Mouse (Mus musculus) kidney, postnatal 25 days (tissue): Measurements from ENCODE around the gene Myog.
"Not testable (repeated sequence)": the region's sequence is repeated elsewhere in the genome, so short reads cannot be mapped to it uniquely, and the experiment has no call there.

Experiments used
- DNase-seq, 2 experiments: peaks; one replicate each; pipeline ENCODE4 v3.0.0; 2021; ENCODE audit warnings: mixed read lengths in 2 of 2

Myog gene

GRCm38 (mm10) chr1:134289598-134290099 is at the start of gene Myog:
Gene Myog (plus strand): TSS chr1:134289989.
- DNase-seq, result no peak

GRCm38 (mm10) chr1:134240701-134241100 is 49.1 kb upstream of the Myog start:
- DNase-seq, result no peak

- DNase-seq, result no peak
Measured at GRCm38 (mm10) chr1:134241298-134241697, 48.5 kb upstream of the Myog start.

- no peak for DNase-seq
Measured at GRCm38 (mm10) chr1:134242286-134242685, 47.5 kb upstream of the Myog start.

DNA sequence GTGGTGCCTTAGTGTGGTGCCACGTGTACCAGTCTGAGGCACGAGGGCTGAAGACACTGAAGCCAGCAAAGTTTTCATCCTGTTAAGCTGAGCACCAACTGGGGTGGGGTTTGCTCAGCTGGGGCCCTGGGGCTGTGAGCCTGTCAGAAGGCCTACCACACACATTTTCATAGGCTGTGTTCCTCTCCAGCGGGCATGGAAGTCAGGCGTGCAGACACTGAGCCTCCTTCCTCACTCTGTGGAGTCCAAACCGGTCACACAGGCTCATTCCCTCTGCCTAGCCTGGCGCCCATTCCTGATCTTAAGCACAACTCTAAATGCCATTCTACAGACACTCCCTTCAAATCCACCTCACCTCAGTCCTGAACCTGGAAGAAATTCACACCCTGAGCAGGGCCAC is 46.3 kb upstream of the Myog start:
- peak in 1 of 2 experiments; percentile 56 for DNase-seq

DNA sequence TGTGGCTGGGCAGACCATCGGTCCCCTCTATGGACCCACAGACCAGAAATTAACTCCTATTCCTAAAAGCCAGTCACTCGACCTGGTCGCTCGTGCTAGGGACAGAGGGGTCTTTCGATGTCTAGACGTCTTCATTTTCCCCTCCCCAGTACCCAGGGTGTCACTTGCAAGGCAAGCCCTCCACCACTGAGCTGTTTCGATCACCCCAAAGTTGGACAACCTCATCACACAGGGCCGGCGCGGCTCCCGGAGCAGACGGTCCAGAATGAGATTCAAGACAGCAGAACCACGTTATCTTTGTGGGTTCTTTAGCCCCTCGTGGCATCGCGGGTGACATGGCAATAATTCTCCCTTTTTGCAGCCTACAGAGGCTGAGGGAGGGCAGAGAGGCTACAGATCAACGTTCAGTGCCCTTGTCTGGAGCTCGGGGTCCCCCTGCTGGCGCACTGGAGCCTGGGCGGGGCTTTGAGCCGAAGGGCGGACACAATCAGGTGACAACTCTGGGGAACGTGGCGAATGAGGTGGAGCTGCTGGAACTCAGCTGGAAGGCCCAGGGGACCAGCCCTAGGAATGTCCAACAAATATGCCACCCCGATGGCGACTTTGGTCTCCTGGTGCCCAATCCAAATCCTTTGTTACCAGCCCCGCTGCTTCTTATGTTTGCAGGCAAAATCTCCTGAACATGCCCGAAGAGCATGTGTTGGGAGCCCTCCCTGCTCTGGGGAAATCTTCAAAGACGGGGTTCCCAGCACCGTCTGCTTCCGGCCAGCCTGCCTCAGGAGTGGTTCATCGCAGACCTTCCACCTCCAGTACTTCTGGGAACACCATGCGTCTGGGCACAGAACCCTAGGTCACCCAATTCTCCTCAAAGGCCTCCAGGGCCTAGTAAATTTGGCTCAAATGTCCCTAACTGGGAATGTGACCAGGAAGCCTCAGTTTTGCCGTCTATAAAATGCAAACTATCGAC is 45.6 kb upstream of the Myog start:
- peak; percentile 92 to 94 for DNase-seq

DNA sequence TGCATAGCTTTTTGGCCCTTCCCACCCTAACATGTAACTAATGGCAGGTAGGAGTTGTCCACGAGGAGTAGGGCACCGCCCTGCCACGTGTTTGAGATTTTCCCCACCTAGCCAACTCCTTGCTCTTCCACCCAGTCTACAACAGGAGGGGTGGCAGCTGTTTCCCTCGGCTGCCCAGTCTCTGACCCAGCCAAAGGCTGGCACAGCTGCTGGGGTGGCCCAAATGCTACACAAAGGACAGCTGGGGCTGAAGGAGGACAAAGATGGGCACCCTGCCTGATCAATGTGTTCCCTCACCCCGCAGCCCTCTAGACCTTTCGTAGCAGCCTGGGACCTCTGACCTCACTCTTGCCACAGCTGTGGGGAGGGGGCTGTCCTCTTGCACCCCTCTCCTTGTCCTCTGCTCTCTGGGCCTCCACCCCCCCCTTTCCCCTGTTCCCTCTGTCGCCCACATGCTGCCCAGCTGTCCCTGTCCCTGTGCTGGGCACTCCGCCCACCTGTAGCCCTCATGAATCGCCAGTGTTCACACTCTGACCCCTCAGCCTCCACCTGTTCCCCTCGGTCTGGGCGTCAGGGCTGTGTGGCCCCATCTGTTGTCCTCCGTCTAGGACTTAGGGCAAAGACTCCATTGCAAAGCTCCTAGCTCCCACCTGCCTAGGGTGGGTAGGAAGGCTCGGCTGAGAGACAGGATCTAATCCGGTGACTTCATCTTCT is 44.6 kb upstream of the Myog start:
- no peak for DNase-seq

DNA sequence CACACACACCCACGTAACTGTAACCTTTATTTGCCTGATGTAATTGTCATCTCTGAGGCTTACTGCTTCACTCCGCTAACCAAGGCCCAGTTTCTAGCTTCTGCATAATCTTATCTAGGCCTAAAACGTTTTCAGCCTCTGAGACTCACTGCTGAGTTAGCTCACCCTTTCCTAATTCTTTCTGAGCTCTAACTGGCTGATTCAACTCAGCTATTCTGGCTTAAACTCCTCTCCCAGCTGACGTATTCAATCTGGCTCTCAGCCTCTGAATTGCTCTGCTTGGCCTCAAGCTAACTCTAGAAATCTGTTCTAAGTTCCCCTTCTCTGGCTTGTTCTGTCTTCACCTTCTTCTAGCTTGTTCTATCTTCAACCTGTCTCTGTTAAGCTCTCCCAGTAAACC is 43.2 kb upstream of the Myog start:
- no peak for DNase-seq

DNA sequence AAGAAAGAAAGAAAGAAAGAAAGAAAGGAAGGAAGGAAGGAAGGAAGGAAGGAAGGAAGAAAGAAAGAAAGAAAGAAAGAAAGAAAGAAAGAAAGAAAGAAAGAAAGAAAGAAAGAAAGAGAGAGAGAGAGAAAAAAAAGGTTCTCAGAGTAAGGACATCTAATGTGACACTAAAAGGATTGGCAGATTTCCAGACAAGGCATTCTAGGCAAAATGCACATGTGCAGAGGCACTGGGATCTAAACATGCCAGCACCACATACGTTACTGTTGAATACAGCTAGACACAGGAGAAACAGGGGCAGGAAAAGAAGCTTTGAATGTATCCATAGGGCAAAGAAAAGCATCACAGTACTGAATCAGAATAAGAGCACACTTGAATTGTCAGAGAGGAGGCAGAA is 40.1 kb upstream of the Myog start:
- not testable (repeated sequence) for DNase-seq

DNA sequence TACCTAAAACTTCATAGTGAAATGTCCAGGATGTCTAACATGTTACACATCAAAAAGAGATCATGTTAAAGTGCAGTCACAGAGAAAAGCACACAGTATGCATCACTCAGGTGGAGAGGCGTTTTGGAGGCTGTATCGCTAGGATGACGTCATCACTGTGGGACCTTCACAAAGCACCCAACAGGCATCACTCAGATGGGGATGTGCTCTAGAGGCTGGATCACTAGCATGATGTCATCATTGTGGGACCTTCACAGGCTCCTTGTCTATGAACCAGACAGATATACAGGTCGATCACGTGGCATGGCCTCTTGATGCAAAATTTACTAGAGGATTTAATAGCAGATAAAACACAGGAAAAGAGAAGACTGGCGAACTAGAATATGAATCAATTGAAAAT is 25.4 kb upstream of the Myog start:
- no peak for DNase-seq

DNA sequence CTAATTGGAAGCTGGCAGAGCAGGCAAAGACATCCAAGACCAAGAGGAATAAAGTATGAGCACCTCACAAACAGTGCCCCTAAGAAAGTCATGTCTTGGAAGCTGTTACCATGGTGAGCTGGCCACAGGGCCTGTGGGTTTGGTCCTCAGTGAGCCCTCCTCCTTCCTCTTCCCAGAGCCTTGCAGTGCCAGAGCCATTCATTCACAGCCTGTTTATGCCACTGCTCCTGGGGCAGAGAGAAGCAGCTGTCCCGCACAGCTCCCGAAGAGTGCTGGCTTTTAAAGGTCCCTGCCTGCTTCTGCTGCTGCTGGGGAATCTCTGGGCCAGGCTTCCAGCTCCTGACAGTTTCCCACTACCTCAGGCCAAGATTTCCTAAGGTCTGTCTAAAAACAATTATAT is 24.0 kb upstream of the Myog start:
- DNase-seq, result no peak

- DNase-seq, result no peak
Measured at GRCm38 (mm10) chr1:134270026-134270425, 19.8 kb upstream of the Myog start.

DNA sequence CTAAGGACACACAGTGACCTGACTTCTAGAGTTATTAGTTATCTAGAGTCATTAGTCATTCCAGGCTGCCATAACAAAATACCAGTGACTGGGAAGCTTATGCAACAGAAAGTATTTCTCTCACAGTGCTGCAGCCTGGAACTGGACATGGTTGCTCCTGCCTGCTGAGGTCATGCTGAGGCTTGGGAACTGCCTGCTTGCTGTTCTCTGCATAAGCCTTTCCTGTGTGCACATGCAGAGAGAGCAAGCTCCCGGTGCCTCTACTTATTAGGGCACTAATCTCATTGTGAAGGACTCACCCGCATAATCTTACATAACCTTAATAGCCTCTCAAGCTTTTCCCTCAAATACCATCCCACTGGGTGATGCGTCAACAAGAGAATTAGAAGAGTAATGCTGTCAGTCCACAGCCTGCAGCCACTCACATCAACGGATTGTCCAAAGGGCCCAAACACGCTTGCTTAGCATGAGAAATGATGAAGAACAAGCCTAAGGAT is 17.0 kb upstream of the Myog start:
- DNase-seq, result no peak

- DNase-seq, result no peak
Measured at GRCm38 (mm10) chr1:134273493-134274395, 16.0 kb upstream of the Myog start.

DNA sequence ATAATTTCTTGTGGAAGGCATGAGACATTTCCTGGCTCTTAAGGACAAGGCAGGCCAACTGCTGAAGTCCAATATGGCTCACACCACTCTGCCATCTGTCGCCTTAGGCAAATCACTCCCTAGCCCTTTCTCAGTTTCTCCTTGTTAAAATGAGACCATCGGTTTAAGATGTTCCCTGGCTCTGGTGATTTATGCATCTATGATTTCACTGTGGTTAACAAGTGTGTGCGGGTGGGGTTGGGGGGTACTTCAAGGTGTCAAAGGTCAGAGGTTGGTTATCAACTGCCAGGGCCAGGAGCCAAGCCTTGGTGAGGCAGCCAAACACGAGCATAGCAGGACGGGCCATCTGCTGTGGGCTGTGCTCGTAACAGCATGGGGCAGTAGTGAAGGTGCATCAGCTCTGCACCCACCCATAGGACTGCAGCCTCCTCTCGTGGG is 15.3 kb upstream of the Myog start:
- peak in 1 of 2 experiments; percentile 12 for DNase-seq

DNA sequence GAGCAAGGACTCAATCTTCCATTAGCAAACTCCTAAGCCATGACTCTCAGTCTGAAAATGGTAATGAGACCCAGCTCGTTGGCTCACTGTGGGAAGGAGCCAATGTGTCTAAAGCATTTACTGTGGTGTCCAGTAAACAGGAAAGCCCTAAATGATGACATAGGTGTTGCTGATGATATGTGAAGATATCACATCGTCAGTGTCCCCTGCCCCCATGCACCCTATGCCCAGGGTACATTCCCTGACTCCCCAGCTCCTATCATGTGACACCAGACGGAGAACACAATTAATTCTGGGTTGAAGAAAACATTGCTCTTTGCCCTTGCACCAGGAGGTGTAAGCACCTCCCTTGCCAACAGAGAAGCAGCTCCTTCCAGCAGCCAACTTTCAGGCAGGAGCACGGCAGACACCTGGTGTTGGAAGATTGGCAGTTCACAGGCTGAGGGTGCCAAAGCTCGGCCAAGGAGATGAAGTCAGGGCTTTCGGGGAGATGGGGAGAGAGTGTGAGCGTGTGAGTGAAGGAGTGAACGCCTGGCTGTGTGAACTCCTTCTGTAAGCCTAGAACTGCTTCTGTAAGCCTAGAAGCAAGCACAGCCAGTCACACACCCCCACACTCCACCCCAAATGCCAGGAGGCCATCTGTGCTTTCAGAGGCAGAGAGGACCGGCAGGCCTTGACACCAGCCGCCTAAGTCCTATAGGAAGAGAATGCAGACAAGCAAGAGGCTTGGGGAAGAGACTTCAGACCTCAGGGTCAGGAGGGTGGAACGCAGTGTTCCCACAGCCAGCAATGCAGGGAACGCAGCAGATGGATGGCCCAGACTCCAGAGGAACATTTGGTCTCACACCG is 13.9 kb upstream of the Myog start:
- DNase-seq, result peak; percentile 47 to 81

DNA sequence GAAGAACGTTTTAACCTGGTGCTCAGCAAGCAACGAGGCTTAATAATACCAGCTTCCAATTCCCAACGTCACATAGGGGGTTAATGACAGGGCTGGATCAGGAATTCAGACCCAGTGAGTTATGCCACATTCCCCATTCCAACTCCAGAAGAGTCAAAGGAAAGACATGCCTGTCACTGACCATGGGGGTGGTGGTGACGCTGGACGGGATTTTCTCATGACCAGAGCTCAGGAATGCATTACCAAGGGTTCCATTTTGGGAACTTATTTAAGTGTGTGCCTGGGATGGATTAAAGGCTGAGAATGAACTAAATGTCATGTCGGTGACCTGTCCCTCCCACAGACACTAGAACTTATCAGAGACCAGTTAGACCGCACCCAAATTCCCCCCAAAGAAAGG is 13.0 kb upstream of the Myog start:
- no peak for DNase-seq

GRCm38 (mm10) chr1:134280174-134280573 is 9.6 kb upstream of the Myog start:
- no peak for DNase-seq

DNA sequence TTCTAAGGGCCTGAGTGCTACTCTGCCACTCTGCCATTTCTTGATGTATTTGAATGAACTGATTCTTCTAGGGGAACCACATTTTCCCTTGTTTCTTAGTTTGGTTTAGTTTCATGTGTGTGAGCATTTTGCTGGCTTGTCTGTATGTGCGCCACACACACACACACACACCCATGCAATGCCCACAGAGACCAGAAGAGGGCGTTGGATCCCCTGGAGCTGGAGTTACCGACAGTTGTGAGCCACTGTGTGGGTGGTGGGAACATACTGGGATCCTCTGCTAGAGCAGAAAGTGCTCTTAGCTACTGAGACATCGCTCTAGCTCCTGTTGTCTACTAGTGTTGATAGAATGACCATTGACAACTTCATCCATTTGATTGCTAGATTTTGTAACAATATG is 8.2 kb upstream of the Myog start:
- DNase-seq, result no peak

DNA sequence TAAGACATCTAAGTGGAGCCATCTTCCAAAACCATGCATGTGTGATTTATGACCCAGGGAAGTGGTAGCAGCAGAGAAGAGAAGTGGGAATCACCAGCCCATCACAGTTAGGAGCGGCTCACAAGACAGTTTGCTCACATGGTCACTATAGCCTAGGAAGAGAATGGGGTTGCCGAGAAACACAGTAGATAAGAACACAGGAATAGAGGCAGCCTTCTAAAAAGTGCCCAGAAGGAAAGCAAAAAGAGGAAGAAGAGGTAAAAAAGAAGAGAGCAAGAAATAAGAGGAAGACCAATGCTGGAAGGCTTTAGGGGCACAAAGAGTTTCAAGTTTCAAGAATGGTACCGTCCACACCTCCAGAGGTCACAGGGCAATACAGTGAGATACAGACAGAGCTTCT is 7.4 kb upstream of the Myog start:
- no peak for DNase-seq

DNA sequence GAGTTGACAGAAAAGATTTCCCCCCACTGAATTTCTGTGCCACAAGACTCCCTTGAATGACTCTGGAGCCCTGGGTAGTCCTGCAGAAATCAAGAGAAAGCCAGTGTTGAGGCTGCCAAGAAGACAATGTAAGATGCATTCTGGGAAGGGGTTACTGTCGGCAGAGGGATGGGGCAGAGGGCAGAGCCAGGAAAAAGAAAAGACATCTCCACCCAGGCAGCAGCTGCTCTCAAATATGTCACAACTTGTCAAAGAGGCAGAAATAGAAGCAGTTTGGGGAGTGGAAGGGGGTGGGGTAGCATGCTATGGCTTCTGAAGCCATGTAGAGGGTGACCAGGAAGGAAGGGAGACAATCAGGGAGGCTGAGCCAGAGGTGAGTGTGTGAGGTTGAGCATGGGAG is 6.7 kb upstream of the Myog start:
- no peak for DNase-seq
